Mouse (Mus musculus) Patski (cell line): Measurements from ENCODE around the gene Hrh3. TPM values are rescaled to one million over a fixed set of nuclear protein-coding genes. Genes with fewer than 3 reads are reported as not detected.

Source experiments
- ATAC-seq: fragments of 100-300 bp; one replicate; pipeline ENCODE4 v1.8.0; 2021
- CTCF ChIA-PET: fragments of 350-600 bp; sonication (Branson Sonifier 250); formaldehyde crosslinking; loops from one replicate; lab custom pipeline; 2022; ENCODE audit warnings: inconsistent platforms; lab: Charles Lee
- POLR2A ChIA-PET: fragments of 350-600 bp; sonication (Branson Sonifier 250); formaldehyde crosslinking; loops from one replicate; lab custom pipeline; 2022; ENCODE audit warnings: antibody characterized with exemption, inconsistent platforms; lab: Charles Lee
- DNase-seq: peaks from one replicate; pipeline ENCODE4 v3.0.0-alpha.2; 2011; ENCODE audit warnings: low read depth, low spot score
- H3K27me3 ChIP-seq: fragments of 371-371 bp; one replicate; pipeline ENCODE4 v1.5.1; 2021
- CTCF ChIP-seq: fragments of 100-300 bp; IDR thresholded peaks from one replicate; pipeline ENCODE4 v1.5.1; 2021
- in situ Hi-C: fragments of 300-500 bp; cut with MboI; formaldehyde crosslinking; loops from 3 replicates; pipeline ENCODE4 v1.11.1; 2018; ENCODE audit warnings: low pct_unique_long_range_greater_than_20kb, mixed read lengths
- polyA plus RNA-seq: library from polyadenylated mRNA; unstranded; gene quantifications from one replicate; pipeline ENCODE4 v1.2.3, GENCODE M21; 2021

Gene Hrh3
- polyA plus RNA-seq, 1 experiment from 2014 or later, result 0.08 TPM

DNA sequence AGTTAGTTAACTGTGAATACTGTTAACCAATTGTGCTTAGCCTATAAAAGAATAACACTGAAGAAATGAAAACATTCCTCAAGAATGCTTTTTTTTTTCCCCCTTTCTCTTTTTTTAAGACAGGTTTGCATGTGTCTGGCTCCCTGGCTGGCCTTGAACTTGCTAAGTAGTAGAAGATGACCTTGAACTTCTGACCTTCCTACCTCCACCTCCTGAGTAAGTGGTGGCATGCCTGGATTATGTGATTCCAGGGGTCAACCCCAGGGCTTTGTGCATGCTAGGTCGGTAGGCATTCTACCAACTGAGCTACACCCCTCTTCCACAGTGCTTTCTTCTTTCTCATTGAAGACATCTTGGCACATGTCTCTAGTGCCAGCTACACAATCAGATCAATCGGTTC is 32.6 kb downstream of the Hrh3 start:
- no peaks in the 10 kb centered on the region for H3K27me3 ChIP-seq
- ATAC-seq (no peak), DNase-seq (no peak)
- no peak for TF ChIP-seq CTCF
- POLR2A ChIA-PET, result interaction anchor here (0.9 to 1.7 kb wide), 2 partner anchors 9 to 48 kb away, joined by 3 to 6 read pairs; partner anchors contain the start of gene Osbpl2
- in situ Hi-C loops, result loop anchor here (10.0 kb wide), 2 partner anchors 53 to 183 kb away; partner anchors contain the start of gene Rps21
- CTCF ChIA-PET, result interaction anchor here (1.4 kb wide), 2 partner anchors 8 to 17 kb away, joined by 3 to 5 read pairs; no protein-coding TSS in a partner anchor

DNA sequence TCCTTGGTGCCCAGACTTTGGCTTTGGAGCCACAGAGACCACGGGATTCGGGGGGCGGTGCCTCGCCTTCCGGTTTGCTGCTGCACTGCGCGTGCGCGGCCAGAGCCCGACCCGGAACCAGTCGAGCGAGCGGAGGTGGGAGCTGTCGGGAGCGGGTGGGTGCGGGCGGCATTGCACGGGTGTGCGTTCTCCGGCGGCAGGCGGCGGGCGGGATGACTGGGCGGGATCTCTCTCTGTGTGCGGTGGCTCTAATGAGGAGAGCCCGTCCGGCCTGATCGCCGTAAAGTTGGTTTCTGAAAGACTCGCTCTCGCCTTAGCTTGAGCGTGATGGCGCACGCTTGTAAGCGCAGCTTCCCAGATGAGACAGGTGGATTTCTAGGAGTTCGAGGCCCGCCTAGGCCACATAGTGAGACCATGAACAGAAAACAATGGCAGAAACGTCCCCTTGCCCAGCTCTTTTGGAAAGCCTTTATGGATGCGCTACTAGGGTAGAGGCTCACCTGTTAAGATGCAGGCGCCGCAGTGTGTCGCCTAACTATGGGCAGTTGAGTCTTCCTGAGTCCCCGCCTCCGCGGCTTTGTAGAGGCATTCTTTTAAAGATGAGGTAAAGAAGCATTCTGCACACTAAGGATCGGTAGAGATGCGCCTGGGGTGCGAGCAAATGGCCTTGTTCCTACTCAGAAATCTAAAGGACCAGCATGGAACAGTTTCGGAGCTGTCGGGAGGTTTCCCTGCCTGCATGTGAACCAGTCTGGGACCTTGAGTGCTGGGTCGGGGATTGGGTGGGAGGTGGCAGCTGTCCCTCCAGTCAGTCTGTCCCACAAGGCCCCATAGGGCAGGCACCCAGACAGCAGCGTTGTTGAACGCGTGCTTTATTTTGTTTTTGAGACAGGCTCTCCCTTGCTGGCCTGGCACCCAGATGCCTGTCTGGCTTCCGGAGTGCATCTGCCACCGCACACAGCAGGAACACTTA is 33.5 kb downstream of the Hrh3 start, which contains the start of gene Mtg2:
TSS of gene Mtg2 (plus strand) at position 108 of the 973 bp plus-strand sequence.
- CTCF ChIA-PET, result interaction anchor here (1.4 kb wide), 2 partner anchors 9 to 18 kb away, joined by 3 to 5 read pairs; no protein-coding TSS in a partner anchor

DNA sequence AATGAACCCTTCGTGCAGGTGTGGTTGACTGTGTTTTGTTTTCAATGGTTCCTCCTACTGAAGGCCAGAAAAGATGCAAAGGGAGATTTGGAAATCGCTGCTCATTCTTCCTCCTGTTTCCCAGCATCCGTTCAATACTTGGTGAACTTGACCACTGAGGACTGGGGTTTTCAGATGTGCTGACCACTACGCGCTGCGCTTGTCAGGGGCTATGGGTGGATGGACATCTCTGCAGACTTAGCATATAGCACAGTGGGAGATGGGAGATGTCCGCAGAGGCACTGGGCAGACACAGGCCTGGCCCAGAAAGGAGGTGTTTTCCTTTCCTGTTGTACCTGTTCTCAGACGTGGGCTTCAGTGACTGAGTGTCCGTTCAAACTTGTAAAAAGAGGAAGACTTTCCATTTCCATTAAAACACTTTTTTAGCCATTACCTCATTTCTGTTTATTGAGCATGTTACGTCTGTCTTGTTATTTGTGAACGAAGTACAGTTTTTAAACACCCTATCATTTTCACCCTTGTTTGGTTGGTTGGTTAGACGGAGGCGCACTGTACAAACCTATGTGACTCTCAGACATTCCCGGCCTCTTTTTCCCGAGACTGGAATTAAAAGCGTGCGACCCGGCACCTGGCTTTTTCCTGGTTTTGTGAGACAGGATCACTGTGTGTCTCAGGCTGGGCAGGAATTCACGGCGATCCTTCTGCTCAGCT is 34.4 kb downstream of the Hrh3 start:
- DNase-seq, result no peak
- in situ Hi-C loops, result loop anchor here (10.0 kb wide), 2 partner anchors 55 to 185 kb away; partner anchors contain the start of gene Rps21
- no peak for TF ChIP-seq CTCF
- POLR2A ChIA-PET, result interaction anchor here (1.0 to 1.7 kb wide), 6 partner anchors 9 to 50 kb away, joined by 3 to 6 read pairs (median 4); partner anchors contain the start of gene Osbpl2
- ATAC-seq, result no peak
- H3K27me3 ChIP-seq, result no peaks in the 10 kb centered on the region
- CTCF ChIA-PET, result interaction anchor here (1.2 to 1.4 kb wide), 2 partner anchors 10 to 13 kb away, joined by 3 to 5 read pairs; no protein-coding TSS in a partner anchor

More for the DNA sequence above, 33.5 kb downstream of the Hrh3 start, which contains the start of gene Mtg2:
- no peak for DNase-seq
- in situ Hi-C loops, result loop anchor here (10.0 kb wide), 2 partner anchors 54 to 184 kb away; partner anchors contain the start of gene Rps21
- no peaks in the 10 kb centered on the region for H3K27me3 ChIP-seq
- ATAC-seq, result peak; percentile 84
- TF ChIP-seq CTCF, result no peak
- POLR2A ChIA-PET, result interaction anchor here (0.7 to 1.7 kb wide), 7 partner anchors 8 to 49 kb away, joined by 3 to 6 read pairs (median 3); partner anchors contain the start of gene Osbpl2

DNA sequence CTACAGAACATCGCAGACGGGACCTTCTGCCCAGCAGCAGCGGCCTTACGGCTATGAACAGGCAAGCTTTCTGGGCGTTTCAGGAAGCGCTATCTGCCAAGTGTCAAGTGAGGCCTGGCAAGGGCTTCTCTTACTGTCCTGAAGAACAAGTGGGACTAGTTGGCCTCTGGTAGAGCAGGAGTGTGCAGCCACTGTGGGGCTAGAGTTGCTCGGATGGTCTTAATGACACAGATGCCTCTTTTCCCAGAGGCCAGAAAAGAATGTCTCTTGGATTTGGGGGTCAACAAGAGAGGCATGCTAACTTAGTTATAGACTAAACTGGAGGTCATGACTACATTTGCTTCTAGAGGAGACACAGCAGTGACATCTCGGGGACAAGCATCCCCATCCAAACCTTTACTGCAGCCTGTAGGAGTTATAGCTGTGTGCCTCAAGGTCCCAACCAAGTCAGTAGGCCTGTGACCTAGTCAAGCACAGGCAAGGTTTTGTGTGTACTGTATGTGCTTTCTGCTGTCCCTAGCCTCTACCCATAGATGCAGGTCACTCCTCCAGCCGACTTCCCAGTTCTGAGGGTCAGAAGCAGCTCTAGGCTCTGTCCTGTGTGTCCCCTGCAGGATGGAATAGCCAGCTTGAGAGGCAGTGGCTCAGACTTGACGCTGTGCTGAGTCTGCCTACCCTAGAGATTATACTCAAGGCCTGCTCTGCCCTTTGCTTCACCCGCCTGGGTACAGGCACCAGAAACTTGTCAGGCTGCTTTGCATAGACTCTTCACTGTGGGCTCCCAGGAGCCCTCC is 40.8 kb downstream of the Hrh3 start:
- no peak for DNase-seq
- TF ChIP-seq CTCF, result no peak
- CTCF ChIA-PET, result interaction anchor here (0.9 to 5.7 kb wide), 2 partner anchors 12 to 150 kb away, joined by 3 to 23 read pairs; no protein-coding TSS in a partner anchor
- H3K27me3 ChIP-seq, result no peaks in the 10 kb centered on the region
- no peak for ATAC-seq
- POLR2A ChIA-PET, result interaction anchor here (0.6 kb wide), 1 partner anchor 83 kb away, joined by 3 read pairs; no protein-coding TSS in a partner anchor
- in situ Hi-C loops, result no loop called here

DNA sequence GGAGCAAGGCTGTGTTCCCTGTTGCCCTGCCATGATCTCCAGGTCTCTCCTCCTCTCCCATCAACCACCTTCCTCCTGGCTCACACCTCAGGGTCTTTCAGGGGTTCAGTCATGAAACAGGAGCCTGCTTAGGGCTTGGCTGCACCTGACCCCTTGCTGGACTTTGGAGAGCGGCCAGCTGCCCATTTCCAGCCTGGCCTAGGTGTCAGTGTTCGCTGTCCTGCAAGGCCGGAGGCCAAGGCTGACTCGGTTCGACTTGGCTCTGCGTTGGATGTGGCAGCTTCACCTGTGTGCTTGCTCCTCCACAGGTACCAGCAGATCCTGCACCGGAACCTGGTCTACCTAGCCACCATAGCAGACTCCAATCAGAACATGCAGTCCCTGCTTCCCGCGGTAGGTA is 51.3 kb downstream of the Hrh3 start:
- POLR2A ChIA-PET, result no interaction called here
- ATAC-seq (no peak), DNase-seq (no peak)
- CTCF ChIA-PET, result interaction anchor here (2.5 kb wide), 1 partner anchor 132 kb away, joined by 7 read pairs; no protein-coding TSS in a partner anchor
- no peak for TF ChIP-seq CTCF
- in situ Hi-C loops, result no loop called here
- H3K27me3 ChIP-seq, result no peaks in the 10 kb centered on the region

DNA sequence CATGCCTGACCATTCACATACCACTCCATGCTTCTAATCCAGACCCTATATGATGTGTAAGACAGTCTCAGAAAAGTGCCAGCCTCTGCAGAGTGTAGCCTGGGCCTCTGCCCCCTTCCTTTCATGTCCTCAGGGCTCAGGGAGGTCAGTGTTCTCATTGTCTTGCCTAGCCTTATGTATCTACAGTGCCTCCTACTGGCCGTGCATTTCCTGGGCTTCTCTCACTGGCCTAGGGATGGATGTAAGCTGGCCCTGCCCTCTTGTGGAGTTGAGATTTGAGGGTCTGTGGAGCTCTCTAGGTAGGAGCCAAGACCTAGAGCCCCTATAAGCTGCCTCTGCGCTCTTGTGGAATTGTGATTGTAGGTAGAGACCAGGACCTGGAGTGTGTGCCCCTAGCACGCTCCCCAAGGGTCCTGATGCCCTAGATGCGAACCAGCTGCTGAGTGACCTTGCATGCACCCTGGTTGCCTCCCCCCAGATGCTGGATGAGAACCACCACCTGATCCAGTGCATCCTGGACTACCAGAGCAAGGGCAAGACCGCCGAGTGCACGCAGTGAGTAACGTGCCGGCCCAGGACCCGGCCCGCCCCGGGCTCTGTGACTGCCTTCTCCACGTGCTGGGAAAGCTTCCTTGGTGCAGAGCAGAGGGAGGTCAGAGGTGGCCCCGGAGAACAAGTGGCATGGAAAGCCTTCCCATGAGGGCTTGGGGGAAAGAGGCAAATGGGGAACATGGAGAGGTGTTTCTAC is 52.1 kb downstream of the Hrh3 start:
- DNase-seq, result no peak
- CTCF ChIA-PET, result interaction anchor here (1.0 to 3.2 kb wide), 13 partner anchors 10 to 136 kb away, joined by 3 to 47 read pairs (median 5); no protein-coding TSS in a partner anchor
- ATAC-seq, result no peak
- H3K27me3 ChIP-seq, result no peaks in the 10 kb centered on the region
- no peak for TF ChIP-seq CTCF
- POLR2A ChIA-PET, result interaction anchor here (0.6 kb wide), 1 partner anchor 19 kb away, joined by 3 read pairs; no protein-coding TSS in a partner anchor
- in situ Hi-C loops, result no loop called here

DNA sequence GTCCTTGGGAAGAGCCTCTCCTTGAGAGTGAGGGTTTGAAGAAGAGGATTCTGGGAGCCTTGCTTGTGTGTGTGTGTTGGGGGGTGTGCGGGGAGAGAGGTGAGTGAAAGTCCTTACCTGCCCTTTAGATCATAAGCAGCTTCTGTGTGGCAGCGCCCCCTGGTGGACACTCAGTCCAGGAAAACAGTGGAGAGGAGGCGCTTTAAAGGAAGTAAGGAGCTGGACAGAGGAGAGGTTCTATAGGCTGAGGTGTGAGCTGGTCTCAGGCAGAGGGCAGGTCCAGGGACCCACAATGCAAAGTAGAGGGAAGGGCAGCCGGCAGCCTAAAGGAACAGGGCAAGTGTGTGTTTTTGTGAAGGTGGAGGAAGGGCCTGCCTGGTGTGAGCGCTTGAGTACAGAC is 53.3 kb downstream of the Hrh3 start:
- CTCF ChIA-PET, result interaction anchor here (0.6 to 3.2 kb wide), 23 partner anchors 11 to 135 kb away, joined by 3 to 47 read pairs (median 4); no protein-coding TSS in a partner anchor
- POLR2A ChIA-PET, result no interaction called here

More for the DNA sequence above, 53.3 kb downstream of the Hrh3 start:
- DNase-seq (no peak), ATAC-seq (peak; percentile 61)
- no peaks in the 10 kb centered on the region for H3K27me3 ChIP-seq
- in situ Hi-C loops, result no loop called here
- TF ChIP-seq CTCF, result no peak

Other genes with a start within 250 kb of the Hrh3 start
- gene Taf4, start 127.8 kb downstream of the Hrh3 start, polyA plus RNA-seq, result 23.5 TPM
- gene Lsm14b, start 79.5 kb downstream of the Hrh3 start, polyA plus RNA-seq, result 51.1 TPM
- 316 TPM for gene Psma7, start 62.1 kb downstream of the Hrh3 start, polyA plus RNA-seq
- gene Ss18l1, start 62.0 kb downstream of the Hrh3 start, polyA plus RNA-seq, result 8.1 TPM
- gene Mtg2, start 33.9 kb downstream of the Hrh3 start, polyA plus RNA-seq, result 22.4 TPM
- 41.0 TPM for gene Osbpl2, start 14.8 kb upstream of the Hrh3 start, polyA plus RNA-seq
- gene Adrm1, start 67.0 kb upstream of the Hrh3 start, polyA plus RNA-seq, result 163 TPM
- 221 TPM for gene Lama5, start 121.4 kb upstream of the Hrh3 start, polyA plus RNA-seq
- gene Rps21, start 152.9 kb upstream of the Hrh3 start, polyA plus RNA-seq, result 1,364 TPM
- 12.7 TPM for gene Cables2, start 169.0 kb upstream of the Hrh3 start, polyA plus RNA-seq
- not detected for gene Rbbp8nl, start 185.4 kb upstream of the Hrh3 start, polyA plus RNA-seq
- gene Gata5, start 230.2 kb upstream of the Hrh3 start, polyA plus RNA-seq, result not detected